Mouse (Mus musculus): ENCODE data around the gene Prkcz. TPM values are rescaled to one million over a fixed set of nuclear protein-coding genes. Genes with fewer than 3 reads are reported as not detected.
A peak's percentile ranks its signal among the peaks of the same experiment; 100 is the strongest.

The Prkcz gene
- polyA plus RNA-seq, 1 experiment from 2014 or later = 86.5 TPM

GRCm38 (mm10) chr4:155222841-155223593, 138.1 kb downstream of the Prkcz start:
- peak overlapping the region; percentile 81 for H3K4me2 ChIP-seq (ENCODE audit: low read length)
- H3K4me3 ChIP-seq (replicated peaks; ENCODE audit: low read length) = peak overlapping the region; percentile 81
- WGBS = under 1% methylated on average over 63 of the region's 116 CpGs
- H3K4me1 ChIP-seq (replicated peaks; ENCODE audit: control insufficient read depth, insufficient read depth, low read length) = peaks cover 36% of the 10 kb centered on the region
- H3K9ac ChIP-seq (replicated peaks; ENCODE audit: low read depth, low read length) = peak overlapping the region; percentile 95
- H3K27me3 ChIP-seq (replicated peaks; ENCODE audit: control insufficient read depth, insufficient read depth, low read length) = no peaks in the 10 kb centered on the region; the same call in 1 of the 2 replicates
- no peaks in the 10 kb centered on the region for H3K36me3 ChIP-seq (ENCODE audit: control insufficient read depth, insufficient read depth)
- ATAC-seq = peak; percentile 99
- H3K9me3 ChIP-seq (ENCODE audit: control insufficient read depth, low read length) = no peaks in the 10 kb centered on the region
- H3K27ac ChIP-seq (ENCODE audit: low read length) = peak overlapping the region; percentile 94

- Histone ChIP-seq H3K4me1 (replicated peaks; ENCODE audit: control insufficient read depth, insufficient read depth, low read length) (peaks cover 41% of the 10 kb centered on the region), H3K4me3 (replicated peaks; ENCODE audit: low read length) (peak within 1 kb of the TSS; percentile 81), H3K9ac (replicated peaks; ENCODE audit: low read depth, low read length) (peak within 1 kb of the TSS; percentile 95), H3K36me3 (ENCODE audit: control insufficient read depth, insufficient read depth) (no peaks in the 10 kb centered on the region), H3K9me3 (ENCODE audit: control insufficient read depth, low read length) (no peaks in the 10 kb centered on the region), H3K27me3 (replicated peaks; ENCODE audit: control insufficient read depth, insufficient read depth, low read length) (no peaks in the 10 kb centered on the region; the same call in 1 of the 2 replicates), H3K27ac (ENCODE audit: low read length) (peak within 1 kb of the TSS; percentile 94), H3K4me2 (ENCODE audit: low read length) (peak within 1 kb of the TSS; percentile 97)
- ATAC-seq = no peak
- under 1% methylated on average over 21 of the region's 63 CpGs for WGBS
Measured at GRCm38 (mm10) chr4:155222552-155222840, 138.7 kb downstream of the Prkcz start, which contains the start of gene Ski. Gene Ski, minus strand, starts transcription at chr4:155222592.

- Histone ChIP-seq H3K27ac (ENCODE audit: low read length) (peak overlapping the region; percentile 88), H3K4me3 (replicated peaks; ENCODE audit: low read length) (peak overlapping the region; percentile 81), H3K4me1 (replicated peaks; ENCODE audit: control insufficient read depth, insufficient read depth, low read length) (peaks cover 45% of the 10 kb centered on the region), H3K4me2 (ENCODE audit: low read length) (peak overlapping the region; percentile 97), H3K36me3 (ENCODE audit: control insufficient read depth, insufficient read depth) (no peaks in the 10 kb centered on the region), H3K9ac (replicated peaks; ENCODE audit: low read depth, low read length) (peak overlapping the region; percentile 91), H3K27me3 (replicated peaks; ENCODE audit: control insufficient read depth, insufficient read depth, low read length) (no peaks in the 10 kb centered on the region; the same call in 1 of the 2 replicates), H3K9me3 (ENCODE audit: control insufficient read depth, low read length) (no peaks in the 10 kb centered on the region)
- WGBS = under 1% methylated on average over 88 of the region's 93 CpGs
- no peak for ATAC-seq
Measured at GRCm38 (mm10) chr4:155221599-155222551, 139.3 kb downstream of the Prkcz start.

GRCm38 (mm10) chr4:155221106-155221505, 140.1 kb downstream of the Prkcz start:
- Histone ChIP-seq H3K4me3 (replicated peaks; ENCODE audit: low read length) (peak overlapping the region; percentile 81), H3K4me1 (replicated peaks; ENCODE audit: control insufficient read depth, insufficient read depth, low read length) (peaks cover 53% of the 10 kb centered on the region), H3K27ac (ENCODE audit: low read length) (peak overlapping the region; percentile 88), H3K9me3 (ENCODE audit: control insufficient read depth, low read length) (no peaks in the 10 kb centered on the region), H3K4me2 (ENCODE audit: low read length) (peak overlapping the region; percentile 97), H3K36me3 (ENCODE audit: control insufficient read depth, insufficient read depth) (no peaks in the 10 kb centered on the region), H3K27me3 (replicated peaks; ENCODE audit: control insufficient read depth, insufficient read depth, low read length) (no peaks in the 10 kb centered on the region; the same call in 1 of the 2 replicates), H3K9ac (replicated peaks; ENCODE audit: low read depth, low read length) (peak overlapping the region; percentile 91)
- ATAC-seq = no peak
- 2% methylated on average over 7 of the region's 7 CpGs for WGBS

- Histone ChIP-seq H3K9ac (replicated peaks; ENCODE audit: low read depth, low read length) (peak overlapping the region; percentile 91), H3K4me1 (replicated peaks; ENCODE audit: control insufficient read depth, insufficient read depth, low read length) (peaks cover 59% of the 10 kb centered on the region), H3K27me3 (replicated peaks; ENCODE audit: control insufficient read depth, insufficient read depth, low read length) (no peaks in the 10 kb centered on the region), H3K4me3 (replicated peaks; ENCODE audit: low read length) (peak overlapping the region; percentile 81), H3K9me3 (ENCODE audit: control insufficient read depth, low read length) (no peaks in the 10 kb centered on the region), H3K36me3 (ENCODE audit: control insufficient read depth, insufficient read depth) (no peaks in the 10 kb centered on the region), H3K27ac (ENCODE audit: low read length) (peak overlapping the region; percentile 11), H3K4me2 (ENCODE audit: low read length) (peak overlapping the region; percentile 97)
- 2% methylated on average over 14 of the region's 14 CpGs for WGBS
- no peak for ATAC-seq
Measured at GRCm38 (mm10) chr4:155220213-155221100, 140.7 kb downstream of the Prkcz start.

- H3K9me3 ChIP-seq (ENCODE audit: control insufficient read depth, low read length) = no peaks in the 10 kb centered on the region
- H3K4me2 ChIP-seq (ENCODE audit: low read length) = peak overlapping the region; percentile 97
- H3K27ac ChIP-seq (ENCODE audit: low read length) = no peak overlapping the region
- H3K36me3 ChIP-seq (ENCODE audit: control insufficient read depth, insufficient read depth) = no peaks in the 10 kb centered on the region
- peaks cover 69% of the 10 kb centered on the region for H3K4me1 ChIP-seq (replicated peaks; ENCODE audit: control insufficient read depth, insufficient read depth, low read length)
- peak overlapping the region; percentile 81 for H3K4me3 ChIP-seq (replicated peaks; ENCODE audit: low read length)
- no peaks in the 10 kb centered on the region for H3K27me3 ChIP-seq (replicated peaks; ENCODE audit: control insufficient read depth, insufficient read depth, low read length)
- WGBS = 63% methylated on average over 12 of the region's 12 CpGs
- peak overlapping the region; percentile 48 for H3K9ac ChIP-seq (replicated peaks; ENCODE audit: low read depth, low read length)
- no peak for ATAC-seq
Measured at GRCm38 (mm10) chr4:155219271-155220212, 141.6 kb downstream of the Prkcz start.

- H3K27ac ChIP-seq (ENCODE audit: low read length) = no peak overlapping the region
- H3K9ac ChIP-seq (replicated peaks; ENCODE audit: low read depth, low read length) = no peak overlapping the region
- WGBS = 85% methylated on average over 9 of the region's 9 CpGs
- ATAC-seq = no peak
- no peaks in the 10 kb centered on the region for H3K9me3 ChIP-seq (ENCODE audit: control insufficient read depth, low read length)
- peak overlapping the region; percentile 97 for H3K4me2 ChIP-seq (ENCODE audit: low read length)
- H3K4me1 ChIP-seq (replicated peaks; ENCODE audit: control insufficient read depth, insufficient read depth, low read length) = peaks cover 78% of the 10 kb centered on the region
- H3K36me3 ChIP-seq (ENCODE audit: control insufficient read depth, insufficient read depth) = no peaks in the 10 kb centered on the region
- H3K4me3 ChIP-seq (replicated peaks; ENCODE audit: low read length) = 0 out of 2 replicates have a peak overlapping the region, but pooled peaks have one; percentile 81
- H3K27me3 ChIP-seq (replicated peaks; ENCODE audit: control insufficient read depth, insufficient read depth, low read length) = no peaks in the 10 kb centered on the region
Measured at GRCm38 (mm10) chr4:155218104-155218732, 142.9 kb downstream of the Prkcz start.

All from forebrain, embryonic 16.5 days (tissue).